Mouse (Mus musculus) olfactory bulb, adult 2 months (tissue): ENCODE measurements around the gene Rab31.

Experiments
- CTCF ChIP-seq: fragments of 200-500 bp; IDR thresholded peaks from 2 replicates; pipeline ENCODE4 v1.5.1; 2012; ENCODE audit warnings: low read depth, mild to moderate bottlenecking, low read length, moderate library complexity; ENCODE audit not compliant: insufficient read depth
- POLR2A ChIP-seq: fragments of 200-500 bp; IDR thresholded peaks from 2 replicates; pipeline ENCODE4 v1.6.1; 2012; ENCODE audit warnings: mild to moderate bottlenecking, low read depth, low read length, moderate library complexity; ENCODE audit not compliant: insufficient read depth

DNA sequence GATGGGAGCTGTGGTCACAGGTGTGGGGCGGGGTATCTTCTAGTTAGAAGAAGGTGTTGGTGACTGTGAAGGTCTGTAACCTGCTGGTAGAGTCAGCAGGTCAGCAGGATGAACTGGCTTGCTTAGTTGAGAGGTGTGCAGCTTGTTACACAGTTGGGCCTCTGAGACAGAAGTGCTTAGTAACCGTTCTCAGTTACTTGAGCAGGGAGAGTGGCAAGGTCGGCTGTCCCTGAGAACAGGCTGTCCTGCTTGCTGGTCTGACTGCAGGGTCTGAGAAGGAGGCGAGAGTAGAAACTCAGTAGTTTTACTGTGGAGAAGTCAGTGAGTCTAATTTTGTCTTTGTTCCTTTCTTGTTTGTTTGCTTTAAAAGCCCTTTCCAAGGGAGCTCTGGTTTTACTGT lies 33.4 kb upstream of the Rab31 start:
- TF ChIP-seq POLR2A (no peak), CTCF (no peak)
